Mouse (Mus musculus): ENCODE data around the gene Cdhr4. TPM values are rescaled to one million over a fixed set of nuclear protein-coding genes. Genes with fewer than 3 reads are reported as not detected.

The Cdhr4 gene
- polyA plus RNA-seq (2012; ENCODE audit: low replicate concordance) = 0.15 TPM in 1 of 2 replicates, not detected in the other

GRCm38 (mm10) chr9:107992197-107992596 lies at the start of gene Cdhr4:
Gene Cdhr4 (plus strand): TSS chr9:107992497.

GRCm38 (mm10) chr9:107949922-107950235 lies 42.4 kb upstream of the Cdhr4 start, which contains the start of gene Traip:
Gene Traip (plus strand): TSS chr9:107950136.

GRCm38 (mm10) chr9:107975399-107976386 lies 16.6 kb upstream of the Cdhr4 start, which contains the start of gene Uba7:
Gene Uba7 (plus strand): TSS chr9:107975505.

GRCm38 (mm10) chr9:107982681-107983346 lies 9.5 kb upstream of the Cdhr4 start, which contains the start of gene Gm20661:
Gene Gm20661 (plus strand): TSS chr9:107983058.

GRCm38 (mm10) chr9:107985131-107986119 lies 6.9 kb upstream of the Cdhr4 start, which contains the start of gene Inka1:
Gene Inka1 (minus strand): TSS chr9:107985879.

GRCm38 (mm10) chr9:107996049-107996448 lies 3.8 kb downstream of the Cdhr4 start, which contains the start of gene Gm20662:
Gene Gm20662 (plus strand): TSS chr9:107996349.

GRCm38 (mm10) chr9:108001922-108002770 lies 9.8 kb downstream of the Cdhr4 start, which contains the start of gene Ip6k1:
Gene Ip6k1 (plus strand): TSS chr9:108002501.

GRCm38 (mm10) chr9:108049016-108049455 lies 56.7 kb downstream of the Cdhr4 start, which contains the start of gene Gmppb:
Gene Gmppb (plus strand): TSS chr9:108049242.

Other genes starting within 250 kb of the Cdhr4 start
- gene Rbm5, start 221.5 kb upstream of the Cdhr4 start, polyA plus RNA-seq (2012; ENCODE audit: low replicate concordance) = 53.7 and 57.1 TPM in 2 replicates
- 19.8 and 30.5 TPM in 2 replicates for gene Rbm6, start 119.3 kb upstream of the Cdhr4 start, polyA plus RNA-seq (2012; ENCODE audit: low replicate concordance)
- gene Mon1a, start 104.3 kb upstream of the Cdhr4 start, polyA plus RNA-seq (2012; ENCODE audit: low replicate concordance) = 22.0 and 22.8 TPM in 2 replicates
- gene Mst1r, start 85.6 kb upstream of the Cdhr4 start, polyA plus RNA-seq (2012; ENCODE audit: low replicate concordance) = 0.63 and 3.7 TPM in 2 replicates
- not detected in 2 replicates for gene Actl11, start 64.0 kb upstream of the Cdhr4 start, polyA plus RNA-seq (2012; ENCODE audit: low replicate concordance)
- 0.03 and 0.10 TPM in 2 replicates for gene Camkv, start 56.8 kb upstream of the Cdhr4 start, polyA plus RNA-seq (2012; ENCODE audit: low replicate concordance)
- 0.30 and 1.8 TPM in 2 replicates for gene Traip, start 42.4 kb upstream of the Cdhr4 start, polyA plus RNA-seq (2012; ENCODE audit: low replicate concordance)
- gene Uba7, start 17.0 kb upstream of the Cdhr4 start, polyA plus RNA-seq (2012; ENCODE audit: low replicate concordance) = 56.6 and 109 TPM in 2 replicates
- gene Gm20661, start 9.4 kb upstream of the Cdhr4 start, polyA plus RNA-seq (2012; ENCODE audit: low replicate concordance) = 0.22 TPM in 1 of 2 replicates, not detected in the other
- gene Inka1, start 6.6 kb upstream of the Cdhr4 start, polyA plus RNA-seq (2012; ENCODE audit: low replicate concordance) = 11.6 and 13.4 TPM in 2 replicates
- gene Gm20662, start 3.9 kb downstream of the Cdhr4 start, polyA plus RNA-seq (2012; ENCODE audit: low replicate concordance) = 0.58 TPM in 1 of 2 replicates, not detected in the other
- 163 and 228 TPM in 2 replicates for gene Ip6k1, start 10.0 kb downstream of the Cdhr4 start, polyA plus RNA-seq (2012; ENCODE audit: low replicate concordance)
- gene Gmppb, start 56.7 kb downstream of the Cdhr4 start, polyA plus RNA-seq (2012; ENCODE audit: low replicate concordance) = 4.6 and 5.8 TPM in 2 replicates
- gene Amigo3, start 60.7 kb downstream of the Cdhr4 start, polyA plus RNA-seq (2012; ENCODE audit: low replicate concordance) = 0.22 and 0.61 TPM in 2 replicates
- 0.10 and 1.0 TPM in 2 replicates for gene Mst1, start 87.9 kb downstream of the Cdhr4 start, polyA plus RNA-seq (2012; ENCODE audit: low replicate concordance)
- gene Rnf123, start 90.8 kb downstream of the Cdhr4 start, polyA plus RNA-seq (2012; ENCODE audit: low replicate concordance) = 83.2 and 287 TPM in 2 replicates
- 50.4 and 78.3 TPM in 2 replicates for gene Apeh, start 102.1 kb downstream of the Cdhr4 start, polyA plus RNA-seq (2012; ENCODE audit: low replicate concordance)
- 1.6 and 2.0 TPM in 2 replicates for gene Bsn, start 197.9 kb downstream of the Cdhr4 start, polyA plus RNA-seq (2012; ENCODE audit: low replicate concordance)

Measured in hematopoietic multipotent progenitor cell, adult 10-12 weeks (in vitro differentiated cells).